Comparison of ENCODE assay signal across 11 mouse cellular contexts in genomic region chrX:42361400-42362028, GRCm38 (mm10).
DNase-seq lines count a peak whose midpoint lies in the region; ATAC-seq and TF ChIP-seq lines count a peak whose summit lies in the region.
"Had no signal": no experiment of that assay in that cellular context is flagged by ENCODE, and none has a peak within 500 bp of the region (broad histone marks: within the 10 kb centered on the region; RNA-seq: fewer than 3 reads in every experiment).

No protein-coding gene starts in this region.

- H3K4me3 ChIP-seq in heart, embryonic 11.5 days (ENCODE audit: low read depth, low read length): no peak overlapping the region
- no peak overlapping the region for H3K4me3 ChIP-seq in embryonic facial prominence, embryonic 13.5 days
- H3K4me3 ChIP-seq in hindbrain, embryonic 14.5 days (replicated peaks; ENCODE audit: low read length): no peak overlapping the region
- H3K4me3 ChIP-seq in neural tube, embryonic 11.5 days (ENCODE audit: low read depth, low read length): no peak overlapping the region
- no peak overlapping the region for H3K4me3 ChIP-seq in thymus, adult 2 months (ENCODE audit: control insufficient read depth, insufficient read depth, low read length)

- no peaks in the 10 kb centered on the region for H3K9me3 ChIP-seq in heart, embryonic 11.5 days (replicated peaks; ENCODE audit: control insufficient read depth, low read length)
- H3K9me3 ChIP-seq in embryonic facial prominence, embryonic 13.5 days: no peaks in the 10 kb centered on the region
- no peaks in the 10 kb centered on the region for H3K9me3 ChIP-seq in hindbrain, embryonic 14.5 days (ENCODE audit: control insufficient read depth, low read length)
- no peaks in the 10 kb centered on the region for H3K9me3 ChIP-seq in neural tube, embryonic 11.5 days (ENCODE audit: control insufficient read depth, low read length)

- no peak overlapping the region for H3K9ac ChIP-seq in heart, embryonic 11.5 days (ENCODE audit: low read depth, low read length)
- H3K9ac ChIP-seq in embryonic facial prominence, embryonic 13.5 days: no peak overlapping the region
- peak overlapping the region; percentile 42 for H3K9ac ChIP-seq in hindbrain, embryonic 14.5 days
- H3K9ac ChIP-seq in neural tube, embryonic 11.5 days (ENCODE audit: low read length): no peak overlapping the region; the same call in 1 of the 2 replicates

- H3K4me1 ChIP-seq in heart, embryonic 11.5 days (ENCODE audit: control insufficient read depth, insufficient read depth, low read length): no peaks in the 10 kb centered on the region
- no peaks in the 10 kb centered on the region for H3K4me1 ChIP-seq in embryonic facial prominence, embryonic 13.5 days
- H3K4me1 ChIP-seq in hindbrain, embryonic 14.5 days (replicated peaks; ENCODE audit: control insufficient read depth, insufficient read depth, low read length): 0 out of 2 replicates have a peak, but pooled peaks cover 4% of the 10 kb centered on the region
- H3K4me1 ChIP-seq in neural tube, embryonic 11.5 days (ENCODE audit: control insufficient read depth, insufficient read depth, low read length): no peaks in the 10 kb centered on the region
- peaks cover 7% of the 10 kb centered on the region for H3K4me1 ChIP-seq in thymus, adult 2 months (replicated peaks; ENCODE audit: control insufficient read depth, insufficient read depth, low read length)

- H3K27me3 ChIP-seq in heart, embryonic 11.5 days (ENCODE audit: control insufficient read depth, insufficient read depth, low read length): no peaks in the 10 kb centered on the region
- H3K27me3 ChIP-seq in embryonic facial prominence, embryonic 13.5 days: no peaks in the 10 kb centered on the region
- no peaks in the 10 kb centered on the region for H3K27me3 ChIP-seq in hindbrain, embryonic 14.5 days (ENCODE audit: control insufficient read depth, insufficient read depth, low read length)
- H3K27me3 ChIP-seq in neural tube, embryonic 11.5 days (ENCODE audit: control insufficient read depth, insufficient read depth, low read length): no peaks in the 10 kb centered on the region
- H3K27me3 ChIP-seq in thymus, adult 2 months (ENCODE audit: control insufficient read depth, insufficient read depth, low read length): no peaks in the 10 kb centered on the region

- H3K36me3 ChIP-seq in heart, embryonic 11.5 days (ENCODE audit: control insufficient read depth, insufficient read depth, low read length): no peaks in the 10 kb centered on the region
- H3K36me3 ChIP-seq in embryonic facial prominence, embryonic 13.5 days: no peaks in the 10 kb centered on the region
- H3K36me3 ChIP-seq in hindbrain, embryonic 14.5 days (replicated peaks; ENCODE audit: control insufficient read depth, insufficient read depth): no peaks in the 10 kb centered on the region
- no peaks in the 10 kb centered on the region for H3K36me3 ChIP-seq in neural tube, embryonic 11.5 days (ENCODE audit: control insufficient read depth, insufficient read depth, low read length)
- H3K36me3 ChIP-seq in thymus, adult 2 months (ENCODE audit: control insufficient read depth, insufficient read depth, low read length): no peaks in the 10 kb centered on the region

- 36% methylated on average over 15 of the region's 15 CpGs for WGBS in heart, embryonic 11.5 days (ENCODE audit: insufficient replicate concordance)
- WGBS in embryonic facial prominence, embryonic 13.5 days: 30% methylated on average over 15 of the region's 15 CpGs
- WGBS in hindbrain, embryonic 14.5 days: 16% methylated on average over 15 of the region's 15 CpGs
- 21% methylated on average over 15 of the region's 15 CpGs for WGBS in neural tube, embryonic 11.5 days
- 93% methylated on average over 15 of the region's 15 CpGs for WGBS in thymus, adult 2 months

- H3K4me2 ChIP-seq in heart, embryonic 11.5 days: peak overlapping the region; percentile 56
- H3K4me2 ChIP-seq in embryonic facial prominence, embryonic 13.5 days: peak overlapping the region; percentile 55
- H3K4me2 ChIP-seq in hindbrain, embryonic 14.5 days (replicated peaks): peak overlapping the region; percentile 49
- peak overlapping the region; percentile 44 for H3K4me2 ChIP-seq in neural tube, embryonic 11.5 days (ENCODE audit: low read depth)

- ATAC-seq in heart, embryonic 11.5 days (replicated peaks; ENCODE audit: insufficient number of reproducible peaks, low FRiP score, low TSS enrichment): no peak
- ATAC-seq in embryonic facial prominence, embryonic 13.5 days (ENCODE audit: insufficient number of reproducible peaks, insufficient read depth, low FRiP score, low TSS enrichment, low read depth): no peak
- ATAC-seq in hindbrain, embryonic 14.5 days (ENCODE audit: low FRiP score): peak; percentile 90
- ATAC-seq in neural tube, embryonic 11.5 days (ENCODE audit: insufficient read depth, low FRiP score, low TSS enrichment): peak; percentile 92
- ATAC-seq: Patski had no signal

- intact Hi-C loops in left cerebral cortex, postnatal 25 days (cut with DNase I): no loop called here
- intact Hi-C loops in heart, postnatal 36 days (cut with DNase I): loop anchor here (10.0 kb wide), 1 partner anchor 143 kb away; the partner anchor contains the start of gene Sh2d1a

- no peak for TF ChIP-seq POLR2A in thymus, adult 2 months (IDR thresholded peaks at IDR 0.05; ENCODE audit: control insufficient read depth, extremely low read depth, insufficient read depth, low read length, poor library complexity)

- DNase-seq in heart, adult 9 months (ENCODE audit: low spot score in 2 of 2): no peak
- DNase-seq in hindbrain, embryonic 14.5 days (ENCODE audit: low spot score): peak; percentile 41
- peak; percentile 68 for DNase-seq in neural tube, embryonic 11.5 days (ENCODE audit: low spot score)
- no peak for DNase-seq in left cerebral cortex, postnatal 25 days (ENCODE audit: low spot score in 2 of 2)
- no peak for DNase-seq in thymus, adult 2 months
- DNase-seq in heart, postnatal 36 days: no peak
- DNase-seq: heart, adult 11 months; kidney, adult 9 months had no signal

- no peak for TF ChIP-seq CTCF in thymus, adult 2 months (IDR thresholded peaks at IDR 0.05; ENCODE audit: borderline replicate concordance, control insufficient read depth, extremely low read depth, insufficient read depth, low read length, poor library complexity)

- no peak overlapping the region for H3K27ac ChIP-seq in heart, embryonic 11.5 days (ENCODE audit: low read depth, low read length)
- H3K27ac ChIP-seq in embryonic facial prominence, embryonic 13.5 days: no peak overlapping the region
- peak overlapping the region; percentile 82 for H3K27ac ChIP-seq in hindbrain, embryonic 14.5 days
- no peak overlapping the region for H3K27ac ChIP-seq in neural tube, embryonic 11.5 days (ENCODE audit: low read depth, low read length)
- H3K27ac ChIP-seq in thymus, adult 2 months (ENCODE audit: control insufficient read depth, insufficient read depth, low read length): no peak overlapping the region; the same call in 1 of the 2 replicates

Comparison
In these comparisons a context has a peak if more than half of its experiments do, and no peak if none do; other contexts are left out.
1. ATAC-seq: peak in hindbrain, embryonic 14.5 days (single experiment) and neural tube, embryonic 11.5 days (single experiment); none in heart, embryonic 11.5 days (single experiment) and embryonic facial prominence, embryonic 13.5 days (single experiment).
2. DNase-seq: peak in hindbrain, embryonic 14.5 days (single experiment) and neural tube, embryonic 11.5 days (single experiment); none in heart, adult 9 months (0 of 2), left cerebral cortex, postnatal 25 days (0 of 2), thymus, adult 2 months (single experiment) and heart, postnatal 36 days (0 of 2).
3. Peak in every context shown above with its lines, with median percentiles within 50 percentile points of each other: H3K4me2 ChIP-seq.